Mouse (Mus musculus) liver, adult 2 months (tissue): Measurements from ENCODE around the gene Sorbs1. TPM values are rescaled to one million over a fixed set of nuclear protein-coding genes. Genes with fewer than 3 reads are reported as not detected.

Experiments
- DNase-seq: peaks from one replicate; pipeline ENCODE4 v3.0.0-alpha.2; 2011; ENCODE audit warnings: low read depth, low spot score; ENCODE audit errors: extremely low read depth
- H3K27ac ChIP-seq: fragments of 200-500 bp; replicated peaks from 2 replicates; pipeline ENCODE4 v1.5.1; 2012; ENCODE audit warnings: low read depth, mild to moderate bottlenecking, control low read depth, inconsistent platforms, low read length; ENCODE audit not compliant: insufficient read depth
- H3K27me3 ChIP-seq: fragments of 200-500 bp; 2 replicates; pipeline ENCODE4 v1.6.1; 2012; ENCODE audit warnings: mild to moderate bottlenecking, moderate library complexity, low read length, inconsistent platforms; ENCODE audit not compliant: control insufficient read depth, insufficient read depth
- H3K36me3 ChIP-seq: fragments of 200-500 bp; 2 replicates; pipeline ENCODE4 v1.6.1; 2012; ENCODE audit warnings: low read length, inconsistent platforms; ENCODE audit not compliant: control insufficient read depth, insufficient read depth
- H3K4me1 ChIP-seq: fragments of 200-500 bp; 2 replicates; pipeline ENCODE4 v1.6.1; 2011; ENCODE audit warnings: low read length; ENCODE audit not compliant: control insufficient read depth, insufficient read depth
- H3K4me3 ChIP-seq: fragments of 200-500 bp; 2 replicates; pipeline ENCODE4 v1.5.1; 2011; ENCODE audit warnings: low read depth, mild to moderate bottlenecking, control low read depth, low read length, moderate library complexity; ENCODE audit not compliant: insufficient read depth
- H3K79me2 ChIP-seq: fragments of 200-500 bp; 2 replicates; pipeline ENCODE4 v1.6.1; 2012; ENCODE audit warnings: inconsistent platforms, mild to moderate bottlenecking, low read length, moderate library complexity; ENCODE audit not compliant: control insufficient read depth, insufficient read depth
- H3K9ac ChIP-seq: fragments of 200-500 bp; 2 replicates; pipeline ENCODE4 v1.6.1; 2012; ENCODE audit warnings: low read depth, mild to moderate bottlenecking, control low read depth, inconsistent platforms, low read length
- CTCF ChIP-seq: fragments of 200-500 bp; IDR thresholded peaks from 2 replicates; pipeline ENCODE4 v1.5.1; 2011; ENCODE audit warnings: low read depth, low read length, control low read depth
- POLR2A ChIP-seq: fragments of 200-500 bp; IDR thresholded peaks from 2 replicates; pipeline ENCODE4 v1.6.1; 2011; ENCODE audit warnings: low read length, control low read depth; ENCODE audit not compliant: insufficient read depth; ENCODE audit errors: extremely low read depth
- WGBS: fragments of 180-500 bp; shearing (Covaris S2); methylation state at CpG from one replicate; pipeline ENCODE4 v1.1.7; 2018; 5-methylcytosine and 5-hydroxymethylcytosine counted together
- polyA plus RNA-seq: library from polyadenylated mRNA; depleted of rRNA; stranded (reverse); fragments of >200 nt; gene quantifications from 2 replicates; pipeline ENCODE4 v1.2.3, GENCODE M21; 2012
- total RNA-seq: library from RNA; depleted of rRNA; stranded (reverse); fragments of >200 nt; gene quantifications from 2 replicates; pipeline ENCODE4 v1.2.3, GENCODE M21; 2014

Sorbs1 gene
- total and polyA plus RNA-seq, 2 experiments: 12.0 to 41.0 TPM

DNA sequence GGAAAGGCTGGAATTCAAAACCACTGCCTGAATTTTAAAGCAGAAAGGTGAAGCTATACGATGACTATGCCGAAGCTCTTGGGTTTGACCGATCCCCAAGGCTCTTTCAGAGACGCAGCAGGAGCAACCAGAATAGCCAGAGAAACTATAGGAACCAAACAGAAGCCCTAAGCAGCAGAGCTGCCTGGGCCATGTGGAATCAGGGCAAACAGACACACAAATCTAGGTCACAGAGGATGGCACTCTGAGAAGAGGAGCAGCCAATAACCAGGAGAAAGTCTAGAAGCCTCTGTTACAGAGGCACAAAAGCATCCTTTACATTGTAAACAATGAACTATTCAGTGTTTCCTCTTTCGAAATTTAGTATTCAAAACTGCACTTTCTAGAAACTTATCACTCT lies 140.9 kb downstream of the Sorbs1 start:
- TF ChIP-seq CTCF (no peak), POLR2A (no peak)
- Histone ChIP-seq H3K27me3 (no peaks in the 10 kb centered on the region), H3K27ac (no peak overlapping the region), H3K79me2 (0 out of 2 replicates have a peak, but pooled peaks cover 6% of the 10 kb centered on the region), H3K4me1 (peaks cover 19% of the 10 kb centered on the region), H3K9ac (no peak overlapping the region), H3K4me3 (no peak overlapping the region), H3K36me3 (peaks cover 14% of the 10 kb centered on the region; the same call in 1 of the 2 replicates)
- DNase-seq: peak; percentile 39
- 78% methylated on average over 5 of the region's 5 CpGs for WGBS

DNA sequence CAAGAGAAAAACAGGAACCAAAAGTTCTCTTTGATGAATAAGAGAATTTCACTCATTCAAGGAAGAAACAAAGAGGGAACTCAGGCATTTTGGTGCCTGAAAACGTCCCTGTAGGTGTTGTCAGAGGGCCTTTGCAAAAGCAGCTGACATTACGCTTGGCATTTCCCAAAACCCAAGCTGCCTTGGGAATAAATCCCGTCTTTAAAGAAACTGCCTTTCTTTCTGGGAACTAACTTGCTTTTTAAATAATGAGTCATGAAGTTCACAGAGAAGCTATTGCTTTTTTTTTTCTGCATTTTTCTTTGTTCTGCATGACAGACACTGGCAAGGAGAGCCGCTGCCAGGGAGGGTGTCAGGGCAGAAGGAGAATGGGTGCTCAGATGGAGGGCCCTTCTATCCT lies 141.7 kb downstream of the Sorbs1 start:
- H3K4me3 ChIP-seq: no peak overlapping the region
- 86% methylated on average over 4 of the region's 4 CpGs for WGBS
- no peaks in the 10 kb centered on the region for H3K27me3 ChIP-seq
- peaks cover 19% of the 10 kb centered on the region for H3K4me1 ChIP-seq
- H3K27ac ChIP-seq: no peak overlapping the region
- H3K79me2 ChIP-seq: 0 out of 2 replicates have a peak, but pooled peaks cover 6% of the 10 kb centered on the region
- H3K36me3 ChIP-seq: peaks cover 12% of the 10 kb centered on the region; the same call in 1 of the 2 replicates
- TF ChIP-seq POLR2A (no peak), CTCF (no peak)
- no peak for DNase-seq
- H3K9ac ChIP-seq: no peak overlapping the region

DNA sequence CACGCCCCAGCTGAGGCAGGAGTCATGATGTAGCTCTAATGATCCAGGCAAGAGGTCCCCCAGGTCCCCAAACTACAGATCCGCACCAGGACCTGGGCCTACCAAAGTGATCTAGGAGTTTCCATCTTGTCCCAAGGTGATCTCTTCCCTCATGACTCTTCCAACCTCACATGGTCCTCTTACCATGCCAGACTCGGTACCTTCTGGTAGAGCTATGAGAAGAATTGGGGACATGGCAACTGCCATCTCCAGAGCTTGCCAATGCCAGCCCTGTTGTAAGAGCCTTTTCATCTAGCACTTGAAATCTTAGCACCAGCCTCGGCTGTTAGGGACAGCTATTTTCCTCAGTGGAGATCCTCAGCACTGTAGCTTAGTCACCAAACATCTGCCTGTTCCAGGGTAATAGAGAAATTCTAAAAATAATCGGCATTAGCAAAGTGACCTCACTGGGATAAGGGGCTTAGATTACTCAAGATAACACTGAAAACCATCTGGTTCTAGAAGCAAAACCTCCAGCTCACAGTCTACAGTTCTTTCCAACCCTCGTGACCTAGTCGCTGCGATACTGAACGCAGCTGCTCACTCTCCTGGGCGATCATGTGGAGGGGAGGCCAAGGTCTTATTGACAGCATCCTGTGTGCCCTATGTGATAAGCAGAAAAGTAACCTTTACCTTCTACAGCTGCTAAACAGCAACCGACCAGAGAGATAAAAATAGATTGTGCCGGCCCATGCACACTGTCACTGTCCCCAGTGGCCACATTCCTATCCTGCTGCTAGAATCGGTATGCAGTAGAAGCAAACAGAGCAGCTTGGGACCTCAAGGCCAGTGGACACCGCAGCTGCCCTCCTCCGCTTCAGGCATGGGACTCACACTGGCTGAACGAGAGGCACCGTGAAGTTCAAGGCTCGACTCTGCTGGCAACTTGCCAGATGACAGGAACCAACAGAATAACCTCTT lies 143.4 kb downstream of the Sorbs1 start:
- H3K79me2 ChIP-seq: 0 out of 2 replicates have a peak, but pooled peaks cover 6% of the 10 kb centered on the region
- 18% methylated on average over 18 of the region's 18 CpGs for WGBS
- no peak overlapping the region for H3K4me3 ChIP-seq
- H3K36me3 ChIP-seq: peaks cover 12% of the 10 kb centered on the region; the same call in 1 of the 2 replicates
- no peaks in the 10 kb centered on the region for H3K27me3 ChIP-seq
- H3K27ac ChIP-seq: peak overlapping the region; percentile 97
- H3K4me1 ChIP-seq: peaks cover 30% of the 10 kb centered on the region
- TF ChIP-seq POLR2A (no peak), CTCF (peak; percentile 66)
- DNase-seq: peak; percentile 98
- H3K9ac ChIP-seq: peak overlapping the region; percentile 44

- Histone ChIP-seq H3K4me1 (peaks cover 33% of the 10 kb centered on the region), H3K27me3 (no peaks in the 10 kb centered on the region), H3K27ac (no peak overlapping the region), H3K9ac (no peak overlapping the region), H3K36me3 (peaks cover 15% of the 10 kb centered on the region), H3K79me2 (0 out of 2 replicates have a peak, but pooled peaks cover 6% of the 10 kb centered on the region), H3K4me3 (no peak overlapping the region)
- WGBS: 80% methylated on average over 2 of the region's 2 CpGs
- no peak for TF ChIP-seq POLR2A
- no peak for TF ChIP-seq CTCF
- DNase-seq: peak; percentile 47
Measured at GRCm38 (mm10) chr19:40368517-40368916, 145.1 kb downstream of the Sorbs1 start.

DNA sequence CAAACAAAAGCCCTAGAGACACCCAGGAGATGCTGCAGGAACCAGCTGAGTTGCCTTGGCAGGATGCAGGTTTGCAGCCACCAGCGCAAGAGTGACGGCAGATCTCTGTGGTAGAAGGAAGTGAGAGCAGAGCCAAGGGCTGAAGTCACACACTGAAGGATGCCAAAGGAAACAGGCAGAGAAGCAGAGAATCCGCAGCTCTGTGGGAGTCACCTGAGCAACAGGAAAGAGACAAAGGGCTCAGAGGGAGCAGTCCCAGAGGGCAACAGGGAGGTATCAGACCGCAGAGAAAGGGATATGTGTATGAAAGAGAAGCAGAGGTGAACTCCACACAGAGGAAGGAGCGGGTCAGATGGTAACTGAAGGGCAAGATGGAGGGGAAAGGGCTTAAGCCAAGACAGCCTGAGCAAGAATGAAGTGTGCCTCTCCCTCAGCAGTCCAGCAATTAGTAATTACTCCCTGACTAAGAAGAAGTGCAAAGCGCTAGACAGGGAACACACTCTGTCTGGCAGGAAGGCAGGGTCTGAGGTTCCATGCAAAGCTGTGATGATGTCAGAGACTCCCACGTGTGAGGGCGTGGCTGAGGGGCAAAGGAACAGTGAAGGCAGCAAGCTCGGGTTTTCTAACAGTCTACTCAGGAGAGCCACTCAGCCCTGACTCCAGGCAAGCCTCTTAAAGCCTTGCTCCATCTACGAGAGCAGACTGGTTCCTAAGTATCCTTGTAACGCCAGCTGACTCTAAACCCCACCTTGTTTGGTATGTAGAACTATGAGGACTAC lies 147.2 kb downstream of the Sorbs1 start:
- Histone ChIP-seq H3K79me2 (0 out of 2 replicates have a peak, but pooled peaks cover 6% of the 10 kb centered on the region), H3K4me1 (peaks cover 31% of the 10 kb centered on the region), H3K27me3 (no peaks in the 10 kb centered on the region), H3K27ac (peak overlapping the region; percentile 57), H3K36me3 (peaks cover 9% of the 10 kb centered on the region), H3K9ac (peak overlapping the region; percentile 2; the same call in 1 of the 2 replicates), H3K4me3 (no peak overlapping the region)
- whole genome bisulfite sequencing: 36% methylated on average over 11 of the region's 11 CpGs
- TF ChIP-seq POLR2A (no peak), CTCF (no peak)
- DNase-seq: peak; percentile 70
